Mouse (Mus musculus): ENCODE measurements around the gene Trio. TPM values are rescaled to one million over a fixed set of nuclear protein-coding genes. Genes with fewer than 3 reads are reported as not detected.
"Not testable (repeated sequence)": the region's sequence is repeated elsewhere in the genome, so short reads cannot be mapped to it uniquely, and the experiment has no call there.

Gene Trio
- polyA plus RNA-seq, 1 experiment from 2014 or later, result 60.8 TPM

DNA sequence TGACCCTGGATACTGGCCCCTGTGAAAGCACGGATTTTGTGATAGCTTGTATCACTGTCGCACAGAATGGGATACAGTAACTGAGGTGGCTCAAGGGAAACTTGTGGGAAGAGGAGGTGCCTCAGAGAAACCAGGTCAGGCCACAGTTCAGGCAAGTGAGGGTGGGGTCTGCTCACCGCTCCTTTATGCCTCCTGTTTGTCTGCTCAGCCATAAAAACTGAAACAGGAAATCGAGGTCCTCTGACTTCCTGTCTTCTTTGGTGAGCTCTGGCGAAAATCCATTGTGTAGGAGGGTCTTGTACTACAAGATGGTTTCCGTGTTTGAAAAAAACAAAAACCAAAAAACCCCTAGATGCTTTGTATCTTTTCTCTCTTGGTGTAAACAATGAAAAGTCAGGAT is 301.4 kb downstream of the Trio start:
- Histone ChIP-seq H3K4me2 (ENCODE audit: low read depth, low read length) (no peak overlapping the region), H3K9ac (ENCODE audit: low read depth, low read length) (no peak overlapping the region), H3K27me3 (replicated peaks; ENCODE audit: control insufficient read depth, insufficient read depth, low read length) (no peaks in the 10 kb centered on the region), H3K4me1 (ENCODE audit: control insufficient read depth, insufficient read depth, low read length) (no peaks in the 10 kb centered on the region), H3K9me3 (ENCODE audit: control insufficient read depth, low read length) (no peaks in the 10 kb centered on the region), H3K4me3 (ENCODE audit: low read depth, low read length) (no peak overlapping the region), H3K27ac (replicated peaks; ENCODE audit: low read depth, low read length) (no peak overlapping the region), H3K36me3 (ENCODE audit: control insufficient read depth, insufficient read depth, low read length) (no peaks in the 10 kb centered on the region)
- DNase-seq (ENCODE audit: low spot score) (peak; percentile 16), ATAC-seq (ENCODE audit: low read depth) (no peak)
- WGBS, result 70% methylated on average over 6 of the region's 6 CpGs

DNA sequence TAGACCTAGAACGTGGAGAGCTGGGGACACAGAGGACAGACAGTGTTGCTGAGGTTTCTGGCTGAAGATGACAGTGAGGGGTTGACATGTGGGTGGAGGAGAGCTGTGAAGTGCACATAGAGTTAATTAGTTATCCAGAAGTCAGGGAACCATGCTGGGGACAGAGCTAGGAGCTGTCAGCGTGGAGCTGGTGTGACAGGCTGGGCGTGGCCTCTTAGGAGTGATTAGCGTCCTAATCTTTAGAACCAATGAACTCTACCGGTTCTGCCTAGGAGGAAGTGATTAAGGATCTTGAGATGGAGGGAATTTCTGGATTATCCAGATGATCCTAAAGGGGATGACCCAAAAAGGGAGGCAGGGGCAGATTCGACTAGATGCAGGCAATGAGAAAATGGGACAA is 301.9 kb downstream of the Trio start:
- no peak for ATAC-seq (ENCODE audit: low read depth)
- WGBS, result 58% methylated on average over 6 of the region's 6 CpGs
- no peak for DNase-seq (ENCODE audit: low spot score)
- no peaks in the 10 kb centered on the region for H3K9me3 ChIP-seq (ENCODE audit: control insufficient read depth, low read length)
- no peak overlapping the region for H3K9ac ChIP-seq (ENCODE audit: low read depth, low read length)
- no peak overlapping the region for H3K27ac ChIP-seq (replicated peaks; ENCODE audit: low read depth, low read length)
- H3K27me3 ChIP-seq (replicated peaks; ENCODE audit: control insufficient read depth, insufficient read depth, low read length), result no peaks in the 10 kb centered on the region
- no peak overlapping the region for H3K4me2 ChIP-seq (ENCODE audit: low read depth, low read length)
- no peaks in the 10 kb centered on the region for H3K4me1 ChIP-seq (ENCODE audit: control insufficient read depth, insufficient read depth, low read length)
- H3K4me3 ChIP-seq (ENCODE audit: low read depth, low read length), result no peak overlapping the region
- no peaks in the 10 kb centered on the region for H3K36me3 ChIP-seq (ENCODE audit: control insufficient read depth, insufficient read depth, low read length)

DNA sequence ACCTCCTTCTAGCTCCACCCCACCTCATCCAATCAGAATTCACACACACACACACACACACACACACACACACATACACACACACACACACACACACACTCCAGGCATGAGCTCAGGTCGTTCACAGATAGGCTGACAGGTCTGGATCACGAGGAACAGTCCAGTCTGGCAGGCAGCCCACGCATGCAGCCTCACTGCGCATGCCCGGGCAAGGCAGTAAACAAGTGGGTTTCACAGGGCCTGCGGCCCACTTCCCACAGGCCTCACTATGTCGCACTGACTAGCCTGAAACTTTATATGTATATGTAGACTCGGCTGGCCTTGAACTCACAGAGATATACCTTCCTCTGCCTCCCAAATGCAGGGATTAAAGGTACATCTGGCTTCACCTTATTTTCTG is 305.4 kb downstream of the Trio start:
- not testable (repeated sequence) for H3K9ac ChIP-seq (ENCODE audit: low read depth, low read length); H3K9me3 ChIP-seq (ENCODE audit: control insufficient read depth, low read length); H3K36me3 ChIP-seq (ENCODE audit: control insufficient read depth, insufficient read depth, low read length); DNase-seq (ENCODE audit: low spot score); H3K4me2 ChIP-seq (ENCODE audit: low read depth, low read length); H3K4me1 ChIP-seq (ENCODE audit: control insufficient read depth, insufficient read depth, low read length); ATAC-seq (ENCODE audit: low read depth); H3K27me3 ChIP-seq (replicated peaks; ENCODE audit: control insufficient read depth, insufficient read depth, low read length); H3K4me3 ChIP-seq (ENCODE audit: low read depth, low read length); H3K27ac ChIP-seq (replicated peaks; ENCODE audit: low read depth, low read length)
- 80% methylated on average over 8 of the region's 8 CpGs for WGBS

DNA sequence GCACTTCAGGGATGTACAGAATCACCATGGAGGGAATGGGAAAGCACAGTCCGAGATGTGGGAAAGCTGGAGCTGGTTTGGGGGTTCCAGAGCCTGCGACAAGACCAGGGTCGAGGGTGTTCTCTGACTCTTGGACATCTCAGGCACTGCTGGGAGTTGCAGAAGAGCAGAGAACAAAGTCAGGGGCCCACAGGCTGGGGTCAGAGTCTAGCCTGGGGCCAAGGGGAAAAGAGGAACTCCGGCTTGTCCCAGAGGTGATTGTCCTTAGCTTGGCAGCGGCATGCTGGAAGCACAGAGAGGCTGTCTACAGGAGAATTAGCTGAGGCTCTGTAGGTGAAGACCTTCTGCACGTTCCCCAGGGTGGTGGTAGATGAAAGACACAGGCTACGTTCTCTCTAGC is 307.0 kb downstream of the Trio start:
- Histone ChIP-seq H3K4me3 (ENCODE audit: low read depth, low read length) (no peak overlapping the region), H3K9me3 (ENCODE audit: control insufficient read depth, low read length) (no peaks in the 10 kb centered on the region), H3K27ac (replicated peaks; ENCODE audit: low read depth, low read length) (no peak overlapping the region), H3K4me1 (ENCODE audit: control insufficient read depth, insufficient read depth, low read length) (no peaks in the 10 kb centered on the region), H3K27me3 (replicated peaks; ENCODE audit: control insufficient read depth, insufficient read depth, low read length) (no peaks in the 10 kb centered on the region), H3K36me3 (ENCODE audit: control insufficient read depth, insufficient read depth, low read length) (no peaks in the 10 kb centered on the region), H3K4me2 (ENCODE audit: low read depth, low read length) (no peak overlapping the region), H3K9ac (ENCODE audit: low read depth, low read length) (no peak overlapping the region)
- DNase-seq (ENCODE audit: low spot score), result no peak
- WGBS, result 67% methylated on average over 7 of the region's 7 CpGs
- ATAC-seq (ENCODE audit: low read depth), result 0 out of 2 replicates have a peak, but pooled peaks have one; percentile 50

DNA sequence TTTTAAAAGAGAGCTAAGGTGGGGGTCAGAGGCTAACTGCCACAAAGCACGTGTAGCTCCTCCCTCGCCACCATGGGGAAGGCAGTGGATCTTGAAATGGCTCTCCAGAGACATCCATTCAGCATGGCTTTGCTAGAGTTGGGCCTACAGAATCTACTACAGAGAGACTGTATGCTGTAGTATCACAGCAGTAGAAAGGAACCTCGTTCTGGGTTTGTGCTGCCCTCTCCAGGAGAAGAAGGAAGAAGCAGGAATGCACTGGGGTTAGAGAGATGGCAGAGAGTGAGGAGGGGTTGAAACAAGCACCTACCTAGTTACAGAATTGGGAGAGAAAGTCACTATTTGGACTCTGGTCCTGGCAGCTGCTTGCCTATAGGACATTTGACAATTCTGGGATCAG is 310.3 kb downstream of the Trio start:
- no peak overlapping the region for H3K4me2 ChIP-seq (ENCODE audit: low read depth, low read length)
- ATAC-seq (ENCODE audit: low read depth), result peak; percentile 70; the same call in 1 of the 2 replicates

DNA sequence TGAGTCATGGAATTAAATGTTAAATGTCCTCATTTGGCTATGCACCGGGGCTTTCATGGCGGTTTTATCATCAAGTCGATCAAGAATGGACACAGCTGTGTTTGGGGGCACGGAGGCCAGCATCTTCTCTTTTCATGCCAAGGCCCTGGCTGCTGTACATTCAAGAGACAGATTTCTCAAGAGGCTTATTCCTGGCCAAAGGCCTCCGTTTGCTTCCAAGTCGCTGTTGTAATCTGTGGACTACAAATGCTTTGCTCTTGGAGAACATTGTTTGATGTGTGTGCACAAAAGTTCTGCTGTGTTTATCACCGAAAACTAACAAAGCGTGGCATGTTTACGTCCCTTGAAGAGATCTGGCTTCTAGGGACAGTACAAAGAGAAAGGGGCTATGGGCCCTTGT is 314.9 kb downstream of the Trio start:
- Histone ChIP-seq H3K27me3 (replicated peaks; ENCODE audit: control insufficient read depth, insufficient read depth, low read length) (no peaks in the 10 kb centered on the region), H3K36me3 (ENCODE audit: control insufficient read depth, insufficient read depth, low read length) (no peaks in the 10 kb centered on the region), H3K27ac (replicated peaks; ENCODE audit: low read depth, low read length) (no peak overlapping the region), H3K9ac (ENCODE audit: low read depth, low read length) (no peak overlapping the region), H3K4me1 (ENCODE audit: control insufficient read depth, insufficient read depth, low read length) (no peaks in the 10 kb centered on the region), H3K4me3 (ENCODE audit: low read depth, low read length) (no peak overlapping the region), H3K4me2 (ENCODE audit: low read depth, low read length) (no peak overlapping the region), H3K9me3 (ENCODE audit: control insufficient read depth, low read length) (no peaks in the 10 kb centered on the region)
- DNase-seq (ENCODE audit: low spot score) (no peak), ATAC-seq (ENCODE audit: low read depth) (no peak)
- WGBS, result 82% methylated on average over 9 of the region's 9 CpGs

More for the DNA sequence above, 310.3 kb downstream of the Trio start:
- H3K36me3 ChIP-seq (ENCODE audit: control insufficient read depth, insufficient read depth, low read length), result no peaks in the 10 kb centered on the region
- H3K27ac ChIP-seq (replicated peaks; ENCODE audit: low read depth, low read length), result no peak overlapping the region
- H3K27me3 ChIP-seq (replicated peaks; ENCODE audit: control insufficient read depth, insufficient read depth, low read length), result no peaks in the 10 kb centered on the region
- H3K9ac ChIP-seq (ENCODE audit: low read depth, low read length), result peak overlapping the region; percentile 30; the same call in 1 of the 2 replicates
- DNase-seq (ENCODE audit: low spot score), result peak; percentile 28
- WGBS, result 32% methylated on average over 3 of the region's 3 CpGs
- H3K9me3 ChIP-seq (ENCODE audit: control insufficient read depth, low read length), result no peaks in the 10 kb centered on the region
- no peak overlapping the region for H3K4me3 ChIP-seq (ENCODE audit: low read depth, low read length)
- H3K4me1 ChIP-seq (ENCODE audit: control insufficient read depth, insufficient read depth, low read length), result no peaks in the 10 kb centered on the region

DNA sequence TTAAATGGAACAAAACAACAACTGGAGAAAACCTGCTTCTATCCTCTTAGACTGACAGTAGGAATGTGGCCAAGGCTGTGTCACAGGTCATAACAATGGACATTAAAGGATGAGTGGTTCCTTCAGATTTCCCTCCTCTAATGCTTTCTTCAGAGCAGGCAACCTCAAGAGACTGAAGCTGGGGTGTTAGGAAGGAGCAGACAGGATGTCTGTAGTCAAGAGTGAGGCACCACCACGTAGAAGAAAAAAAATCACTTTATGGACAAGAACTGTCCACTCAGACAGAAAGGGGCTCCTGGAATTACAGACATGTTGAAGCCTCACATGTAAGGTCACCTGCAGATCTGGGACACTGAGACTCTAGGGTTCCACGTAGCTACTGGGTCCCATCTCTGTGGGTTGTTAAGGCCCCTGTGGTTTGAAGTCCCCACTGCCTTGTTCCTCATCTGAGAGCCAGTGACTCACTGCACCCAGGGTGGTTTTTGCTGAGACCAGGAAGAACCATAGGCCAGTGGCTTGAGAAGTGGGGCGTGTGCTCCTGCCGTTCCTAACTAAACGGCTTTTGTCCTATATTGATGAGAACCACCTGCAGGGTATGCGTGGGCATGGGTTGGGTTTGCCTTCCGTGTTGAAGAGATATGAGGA is 316.6 kb downstream of the Trio start:
- H3K27ac ChIP-seq (replicated peaks; ENCODE audit: low read depth, low read length), result no peak overlapping the region

DNA sequence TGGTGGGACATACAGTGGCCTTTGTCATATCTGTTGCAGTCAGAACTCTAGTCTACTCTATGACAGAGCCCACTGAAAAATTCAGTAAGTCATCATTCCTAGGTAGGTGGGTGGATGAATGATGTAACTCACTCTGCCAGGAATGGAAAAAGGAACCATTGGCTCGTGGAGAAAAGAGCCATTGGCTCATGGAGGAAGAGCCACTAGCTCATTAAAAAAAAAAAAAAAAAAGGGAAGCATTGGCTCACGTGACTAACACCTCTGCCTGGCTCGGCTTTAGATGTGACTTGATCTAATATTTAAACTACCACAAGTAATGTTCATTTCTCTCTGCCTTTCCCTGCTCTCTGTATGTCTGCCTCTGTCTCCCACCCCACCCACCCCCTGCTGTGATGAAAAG is 317.1 kb downstream of the Trio start:
- Histone ChIP-seq H3K4me2 (ENCODE audit: low read depth, low read length) (no peak overlapping the region), H3K4me3 (ENCODE audit: low read depth, low read length) (no peak overlapping the region), H3K4me1 (ENCODE audit: control insufficient read depth, insufficient read depth, low read length) (no peaks in the 10 kb centered on the region), H3K9ac (ENCODE audit: low read depth, low read length) (no peak overlapping the region), H3K36me3 (ENCODE audit: control insufficient read depth, insufficient read depth, low read length) (no peaks in the 10 kb centered on the region), H3K27me3 (replicated peaks; ENCODE audit: control insufficient read depth, insufficient read depth, low read length) (no peaks in the 10 kb centered on the region), H3K27ac (replicated peaks; ENCODE audit: low read depth, low read length) (no peak overlapping the region), H3K9me3 (ENCODE audit: control insufficient read depth, low read length) (no peaks in the 10 kb centered on the region)
- ATAC-seq (ENCODE audit: low read depth) (no peak), DNase-seq (ENCODE audit: low spot score) (no peak)
- 54% methylated on average over 3 of the region's 3 CpGs for WGBS

More for the DNA sequence above, 316.6 kb downstream of the Trio start:
- DNase-seq (ENCODE audit: low spot score), result no peak
- H3K9me3 ChIP-seq (ENCODE audit: control insufficient read depth, low read length), result no peaks in the 10 kb centered on the region
- 81% methylated on average over 7 of the region's 7 CpGs for WGBS
- no peaks in the 10 kb centered on the region for H3K27me3 ChIP-seq (replicated peaks; ENCODE audit: control insufficient read depth, insufficient read depth, low read length)
- ATAC-seq (ENCODE audit: low read depth), result no peak
- H3K36me3 ChIP-seq (ENCODE audit: control insufficient read depth, insufficient read depth, low read length), result no peaks in the 10 kb centered on the region
- no peak overlapping the region for H3K4me2 ChIP-seq (ENCODE audit: low read depth, low read length)
- H3K9ac ChIP-seq (ENCODE audit: low read depth, low read length), result no peak overlapping the region
- no peaks in the 10 kb centered on the region for H3K4me1 ChIP-seq (ENCODE audit: control insufficient read depth, insufficient read depth, low read length)
- no peak overlapping the region for H3K4me3 ChIP-seq (ENCODE audit: low read depth, low read length)

DNA sequence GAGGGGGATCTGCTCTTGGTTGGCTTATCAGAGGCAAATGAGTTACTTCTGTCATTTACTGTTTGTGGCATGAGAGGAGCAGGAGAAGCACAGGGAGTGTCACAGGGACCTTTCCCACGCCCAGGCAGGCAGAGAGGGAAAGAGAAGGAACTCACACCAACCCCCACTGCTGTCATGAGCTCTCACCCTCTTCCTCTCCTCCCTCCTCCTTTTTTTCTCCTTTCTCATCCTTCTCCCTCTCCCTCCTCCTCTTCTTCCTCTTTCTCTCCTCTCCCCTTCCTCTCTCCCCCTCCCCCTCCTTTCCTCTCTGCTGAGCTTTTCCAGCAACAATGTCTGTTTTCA is 322.7 kb downstream of the Trio start:
- peaks cover 11% of the 10 kb centered on the region for H3K4me1 ChIP-seq (ENCODE audit: control insufficient read depth, insufficient read depth, low read length)
- H3K27me3 ChIP-seq (replicated peaks; ENCODE audit: control insufficient read depth, insufficient read depth, low read length), result no peaks in the 10 kb centered on the region
- DNase-seq (ENCODE audit: low spot score) (no peak), ATAC-seq (ENCODE audit: low read depth) (no peak)
- no peaks in the 10 kb centered on the region for H3K36me3 ChIP-seq (ENCODE audit: control insufficient read depth, insufficient read depth, low read length)
- no peak overlapping the region for H3K9ac ChIP-seq (ENCODE audit: low read depth, low read length)
- H3K9me3 ChIP-seq (ENCODE audit: control insufficient read depth, low read length), result no peaks in the 10 kb centered on the region
- no peak overlapping the region for H3K4me2 ChIP-seq (ENCODE audit: low read depth, low read length)
- no peak overlapping the region for H3K4me3 ChIP-seq (ENCODE audit: low read depth, low read length)
- peak overlapping the region; percentile 10 for H3K27ac ChIP-seq (replicated peaks; ENCODE audit: low read depth, low read length)
- WGBS, result 40% methylated on average over 1 of the region's 1 CpGs

Data from embryonic facial prominence, embryonic 14.5 days (tissue).